Mouse (Mus musculus) gastrocnemius, postnatal 10 days (tissue): ENCODE measurements around the gene Fer1l4. TPM values are rescaled to one million over a fixed set of nuclear protein-coding genes. Genes with fewer than 3 reads are reported as not detected.

ENCODE experiments used
- DNase-seq: peaks from one replicate; pipeline ENCODE4 v3.0.0; 2021; ENCODE audit warnings: mixed read lengths
- total RNA-seq, 2 experiments: library from RNA; stranded (reverse); gene quantifications; 2 replicates each; pipeline ENCODE4 v1.2.3; 2021

The Fer1l4 gene
- total RNA-seq, 2 experiments from 2014 or later: not detected

DNA sequence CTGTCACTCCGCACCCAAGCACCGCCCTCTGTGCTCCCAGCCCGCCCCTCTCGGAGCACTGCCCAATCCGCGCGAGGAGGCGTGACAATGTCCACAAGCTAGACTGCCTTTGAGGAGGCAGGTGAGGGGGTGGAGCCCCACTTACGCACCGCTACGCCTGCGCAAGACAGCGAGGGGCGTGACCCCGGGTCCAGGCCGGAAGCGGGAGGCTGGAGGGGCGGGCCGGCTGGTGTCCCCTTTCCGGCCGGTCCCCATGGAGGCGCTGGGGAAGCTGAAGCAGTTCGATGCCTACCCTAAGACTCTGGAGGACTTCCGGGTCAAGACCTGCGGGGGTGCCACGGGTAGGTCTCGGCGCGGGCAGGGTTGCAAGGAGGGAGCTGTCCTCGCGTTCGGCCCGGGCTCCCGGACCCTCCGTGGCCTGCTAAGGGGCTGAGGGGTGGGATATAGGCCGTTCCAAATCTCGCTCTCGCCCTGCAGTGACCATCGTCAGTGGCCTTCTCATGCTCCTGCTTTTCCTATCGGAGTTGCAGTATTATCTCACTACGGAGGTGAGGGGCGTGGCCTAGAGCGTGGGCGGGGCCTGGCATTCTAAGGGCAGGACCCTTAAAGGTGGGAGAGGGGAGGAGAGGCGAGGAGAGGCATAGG is 44.7 kb downstream of the Fer1l4 start, which contains the start of the genes 6430550D23Rik and Ergic3:
Gene 6430550D23Rik (minus strand): TSS at position 90 of the 645 bp plus-strand sequence.
Gene Ergic3 (plus strand): TSS at position 158 of the 645 bp plus-strand sequence.
- DNase-seq: peak; percentile 97

DNA sequence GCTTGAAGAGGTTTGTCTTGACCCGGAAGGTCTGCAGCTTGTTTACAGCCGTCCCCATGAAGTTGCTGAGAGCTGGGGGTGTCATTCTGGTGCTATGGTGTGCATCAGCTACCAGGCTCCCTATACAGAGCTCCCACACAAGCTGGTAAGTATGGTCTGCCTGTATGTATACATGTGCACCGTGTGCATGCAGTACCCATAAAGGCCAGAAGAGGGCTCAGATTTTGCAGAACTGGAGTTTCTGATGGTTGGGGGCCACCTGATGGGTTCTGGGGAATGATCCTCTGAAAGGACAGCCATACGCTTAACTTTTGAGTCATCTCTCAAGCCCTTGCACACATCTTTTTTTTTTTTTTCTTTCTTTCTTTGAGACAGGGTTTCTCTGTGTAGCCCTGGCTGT is 47.4 kb downstream of the Fer1l4 start:
- no peak for DNase-seq

DNA sequence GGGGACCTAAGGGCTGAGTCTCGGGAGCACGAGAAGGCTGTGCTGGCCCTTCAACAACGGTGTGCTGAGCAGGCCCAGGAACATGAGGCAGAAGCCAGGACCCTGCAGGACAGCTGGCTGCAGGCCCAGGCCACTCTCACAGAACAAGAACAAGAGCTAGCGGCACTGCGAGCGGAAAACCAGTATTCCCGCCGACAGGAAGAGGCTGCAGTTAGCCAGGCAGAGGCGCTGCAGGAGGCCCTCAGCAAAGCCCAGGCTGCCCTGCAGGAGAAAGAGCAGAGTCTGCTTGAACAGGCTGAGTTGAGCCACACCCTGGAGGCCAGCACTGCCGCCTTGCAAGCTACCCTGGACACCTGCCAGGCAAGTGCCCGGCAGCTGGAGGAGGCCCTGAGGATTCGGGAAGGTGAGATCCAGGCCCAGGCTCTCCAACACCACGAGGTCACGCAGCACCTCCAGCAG is 60.9 kb downstream of the Fer1l4 start:
- DNase-seq: peak; percentile 60

DNA sequence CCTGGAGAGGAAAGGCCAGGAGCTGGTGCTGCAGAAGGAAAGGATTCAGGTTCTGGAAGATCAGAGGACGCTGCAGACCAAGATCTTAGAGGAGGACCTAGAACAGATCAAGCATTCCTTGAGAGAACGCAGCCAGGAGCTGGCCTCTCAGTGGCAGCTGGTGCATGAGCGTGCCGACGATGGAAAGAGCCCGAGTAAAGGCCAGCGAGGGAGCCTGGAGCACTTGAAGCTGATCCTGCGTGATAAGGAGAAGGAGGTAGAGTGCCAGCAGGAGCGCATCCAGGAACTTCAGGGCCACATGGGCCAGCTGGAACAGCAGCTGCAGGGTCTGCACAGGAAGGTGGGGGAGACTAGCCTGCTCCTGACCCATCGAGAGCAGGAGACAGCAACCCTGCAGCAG is 61.6 kb downstream of the Fer1l4 start:
- peak; percentile 17 for DNase-seq

DNA sequence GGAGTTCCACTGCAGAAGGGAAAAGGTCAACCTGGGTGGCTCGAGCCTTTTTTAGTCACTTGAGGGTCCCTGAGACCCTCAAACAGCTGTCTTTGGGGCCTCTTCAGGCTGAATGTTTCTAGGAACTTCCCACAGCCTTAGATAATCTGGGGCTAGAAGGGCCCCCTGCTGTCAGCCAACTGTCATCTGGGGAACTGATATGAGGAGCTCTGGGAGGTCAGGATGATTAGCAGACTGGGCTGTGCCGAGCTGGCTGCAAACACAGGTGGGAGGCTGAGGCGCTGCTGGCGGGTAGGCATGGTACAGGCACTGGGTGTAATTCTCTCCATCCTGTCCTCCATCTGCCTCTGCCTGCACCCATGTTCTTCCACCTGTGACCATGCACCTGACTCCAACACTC is 63.7 kb downstream of the Fer1l4 start:
- DNase-seq: no peak

DNA sequence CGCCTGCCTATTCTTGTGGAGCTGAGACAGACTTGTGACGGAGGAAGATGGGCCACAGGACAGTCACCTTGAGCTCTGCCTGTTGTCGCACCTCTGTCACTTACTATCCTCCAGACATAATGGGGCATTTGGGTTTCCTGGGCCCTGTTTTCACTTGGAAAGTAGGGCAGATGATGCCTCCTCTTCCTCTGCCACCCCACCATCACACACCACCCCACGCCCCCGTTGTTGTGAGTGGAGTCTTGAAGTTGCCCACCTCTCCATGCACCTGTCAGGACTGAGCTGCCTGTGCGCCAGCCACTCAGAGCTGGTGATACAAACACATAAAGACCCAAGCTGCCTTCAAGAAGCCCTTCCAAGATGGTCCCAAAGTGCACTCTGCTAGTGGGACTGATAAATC is 65.6 kb downstream of the Fer1l4 start:
- DNase-seq: no peak

DNA sequence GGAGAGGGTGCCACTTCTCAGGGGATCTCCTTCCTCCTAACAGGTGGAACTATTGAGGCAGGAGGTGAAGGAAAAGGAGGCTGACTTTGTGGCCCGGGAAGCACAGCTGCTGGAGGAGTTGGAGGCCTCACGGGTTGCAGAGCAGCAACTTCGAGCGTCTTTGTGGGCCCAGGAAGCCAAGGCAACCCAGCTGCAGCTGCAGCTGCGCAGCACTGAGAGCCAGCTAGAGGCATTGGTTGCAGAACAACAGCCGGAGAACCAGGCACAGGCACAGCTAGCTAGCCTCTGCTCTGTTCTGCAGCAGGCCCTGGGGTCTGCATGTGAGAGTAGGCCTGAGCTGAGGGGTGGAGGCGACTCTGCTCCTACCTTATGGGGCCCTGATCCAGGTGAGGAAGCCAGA is 67.0 kb downstream of the Fer1l4 start:
- DNase-seq: no peak

DNA sequence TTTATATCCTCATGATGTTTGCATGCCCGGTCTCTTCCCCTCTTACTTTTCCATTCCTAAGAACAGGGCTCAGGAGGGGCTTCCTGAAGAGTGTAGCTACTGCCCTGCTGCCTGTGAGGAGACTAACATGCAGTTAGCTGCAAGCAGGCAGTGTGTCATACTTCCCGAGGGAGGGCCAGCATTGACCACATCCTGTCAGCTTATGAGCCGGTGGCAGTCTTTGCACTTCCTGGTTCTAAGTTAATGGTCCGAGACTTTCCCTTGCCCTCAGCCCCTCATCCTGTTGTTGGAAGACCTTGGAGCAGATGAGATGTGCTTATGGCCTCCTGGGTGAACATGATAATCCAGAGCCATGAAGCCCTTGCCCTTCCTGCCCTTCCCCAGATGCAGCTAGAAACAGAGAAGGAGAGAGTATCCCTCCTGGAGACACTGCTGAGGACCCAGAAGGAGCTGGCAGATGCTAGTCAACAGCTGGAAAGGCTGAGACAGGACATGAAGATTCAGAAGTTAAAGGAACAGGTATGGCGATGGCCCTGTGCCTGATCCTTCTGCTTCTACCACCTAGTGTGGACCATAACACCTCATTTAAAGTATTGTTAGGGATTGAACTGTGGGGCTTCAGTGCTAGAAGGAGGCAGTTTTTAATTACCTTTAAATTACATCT is 73.3 kb downstream of the Fer1l4 start:
- DNase-seq: no peak

DNA sequence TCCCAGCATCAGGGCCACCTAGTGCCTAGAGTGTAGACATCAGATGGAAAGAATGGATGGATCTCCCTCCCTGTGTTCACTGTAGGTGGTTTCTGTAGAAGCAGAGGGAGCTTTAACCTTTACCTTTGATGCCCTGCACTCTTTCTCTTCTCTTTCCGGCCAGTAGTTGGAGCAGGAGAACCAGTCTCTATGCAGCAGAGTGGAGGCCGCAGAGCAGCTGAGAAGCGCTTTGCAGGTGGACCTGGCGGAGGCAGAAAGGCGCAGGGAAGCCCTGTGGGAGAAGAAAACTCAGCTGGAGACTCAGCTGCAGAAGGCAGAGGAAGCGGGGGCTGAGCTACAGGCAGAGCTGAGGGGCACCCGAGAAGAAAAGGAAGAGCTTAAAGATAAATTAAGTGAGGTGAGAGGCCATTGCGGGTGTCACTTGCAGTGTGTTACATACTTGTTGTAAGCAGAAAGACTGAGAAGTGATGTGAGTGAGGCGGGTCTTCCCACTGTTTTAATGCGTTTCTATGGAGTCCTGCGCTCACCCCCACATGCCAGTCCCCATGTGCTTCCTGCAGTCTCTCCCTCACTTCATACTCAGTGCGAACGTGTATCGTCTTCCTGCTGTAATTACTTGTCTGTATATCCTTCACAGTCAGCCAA is 78.5 kb downstream of the Fer1l4 start:
- DNase-seq: no peak

DNA sequence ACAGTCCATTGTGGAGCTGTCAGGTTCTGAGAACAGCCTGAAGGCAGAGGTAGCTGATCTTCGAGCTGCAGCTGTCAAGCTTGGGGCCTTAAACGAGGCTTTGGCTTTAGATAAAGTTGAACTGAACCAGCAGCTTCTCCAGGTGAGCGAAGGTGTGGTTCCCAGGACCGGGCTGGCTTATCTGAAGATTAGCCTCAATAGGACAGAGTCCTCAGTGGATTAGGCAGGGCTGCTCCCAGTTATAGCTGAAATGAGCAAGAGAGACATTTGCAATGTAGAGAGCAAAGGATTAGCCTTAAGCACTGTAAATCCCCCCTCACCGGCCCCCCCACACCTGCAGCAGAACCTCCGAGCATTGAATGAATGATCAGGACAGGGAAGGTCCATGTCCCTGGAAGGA is 79.4 kb downstream of the Fer1l4 start:
- no peak for DNase-seq

Other genes with a start within 250 kb of the Fer1l4 start
- 10 to 100 TPM; 14.3 to 16.9 TPM for gene BC029722, start 233.5 kb downstream of the Fer1l4 start, total RNA-seq
- gene Eif6, start 226.0 kb downstream of the Fer1l4 start, total RNA-seq: 10 to 100 TPM; 58.0 to 63.8 TPM
- gene Fam83c, start 218.1 kb downstream of the Fer1l4 start, total RNA-seq: not detected
- 100 to 1,000 TPM in 1 of 2 experiments, 10 to 100 TPM in 1; 92.3 to 108 TPM for gene Uqcc1, start 122.6 kb downstream of the Fer1l4 start, total RNA-seq
- gene Gm15557, start 112.2 kb downstream of the Fer1l4 start, total RNA-seq: not detected
- under 1 TPM in 1 of 2 experiments, not detected in 1; 0.14 TPM for gene Gdf5, start 107.6 kb downstream of the Fer1l4 start, total RNA-seq
- 10 to 100 TPM in 1 of 2 experiments, 1 to 10 TPM in 1; 7.8 to 11.7 TPM for gene Cep250, start 96.5 kb downstream of the Fer1l4 start, total RNA-seq
- gene 6430550D23Rik, start 45.0 kb downstream of the Fer1l4 start, total RNA-seq: under 1 TPM; 0.49 to 0.63 TPM
- 10 to 100 TPM; 78.1 to 84.4 TPM for gene Ergic3, start 44.9 kb downstream of the Fer1l4 start, total RNA-seq
- under 1 TPM; 0.85 to 0.86 TPM for gene Spag4, start 12.2 kb upstream of the Fer1l4 start, total RNA-seq
- gene Cpne1, start 59.0 kb upstream of the Fer1l4 start, total RNA-seq: 10 to 100 TPM; 14.5 to 15.1 TPM
- 10 to 100 TPM; 13.9 to 17.9 TPM for gene Rbm12, start 59.0 kb upstream of the Fer1l4 start, total RNA-seq
- gene Gm28036, start 74.1 kb upstream of the Fer1l4 start, total RNA-seq: 10 to 100 TPM; 12.8 to 13.4 TPM
- 100 to 1,000 TPM; 207 to 226 TPM for gene Romo1, start 91.1 kb upstream of the Fer1l4 start, total RNA-seq
- 10 to 100 TPM; 48.4 to 55.1 TPM for gene Nfs1, start 91.2 kb upstream of the Fer1l4 start, total RNA-seq
- 100 to 1,000 TPM; 139 to 199 TPM for gene Rbm39, start 127.3 kb upstream of the Fer1l4 start, total RNA-seq
- gene Phf20, start 143.5 kb upstream of the Fer1l4 start, total RNA-seq: 10 to 100 TPM; 25.1 to 27.3 TPM